Mouse (Mus musculus) midbrain, embryonic 11.5 days (tissue): ENCODE results near the gene Nfia. TPM values are rescaled to one million over a fixed set of nuclear protein-coding genes. Genes with fewer than 3 reads are reported as not detected.

Experiments used
- ATAC-seq: fragments of 200-750 bp; cut with Nextera tagmentation; 2 replicates; pipeline ENCODE4 v1.8.0; 2017; ENCODE audit warnings: moderate TSS enrichment, moderate library complexity; ENCODE audit not compliant: low FRiP score
- DNase-seq: peaks from one replicate; pipeline ENCODE4 v3.0.0; 2015; ENCODE audit warnings: low spot score; ENCODE audit errors: missing footprints
- H3K27ac ChIP-seq: fragments of 300-500 bp; sonication (generic); 2 replicates; pipeline ENCODE4 v1.5.1; 2014; ENCODE audit warnings: low read depth, low read length
- H3K27me3 ChIP-seq: fragments of 300-500 bp; sonication (generic); 2 replicates; pipeline ENCODE4 v1.6.1; 2014; ENCODE audit warnings: mild to moderate bottlenecking, low read length, moderate library complexity, mixed read lengths; ENCODE audit not compliant: control insufficient read depth, insufficient read depth
- H3K36me3 ChIP-seq: fragments of 300-500 bp; sonication (generic); 2 replicates; pipeline ENCODE4 v1.6.1; 2014; ENCODE audit warnings: mild to moderate bottlenecking, low read length, moderate library complexity, mixed read lengths; ENCODE audit not compliant: control insufficient read depth, insufficient read depth
- H3K4me1 ChIP-seq: fragments of 300-500 bp; sonication (generic); 2 replicates; pipeline ENCODE4 v1.6.1; 2014; ENCODE audit warnings: low read length; ENCODE audit not compliant: control insufficient read depth, insufficient read depth
- H3K4me2 ChIP-seq: fragments of 300-500 bp; sonication (generic); 2 replicates; pipeline ENCODE4 v1.6.1; 2014; ENCODE audit warnings: mild to moderate bottlenecking, moderate library complexity
- H3K4me3 ChIP-seq: fragments of 300-500 bp; sonication (generic); 2 replicates; pipeline ENCODE4 v1.5.1; 2014; ENCODE audit warnings: low read depth, low read length
- H3K9ac ChIP-seq: fragments of 300-500 bp; sonication (generic); 2 replicates; pipeline ENCODE4 v1.6.1; 2014; ENCODE audit warnings: low read length
- H3K9me3 ChIP-seq: fragments of 300-500 bp; sonication (generic); 2 replicates; pipeline ENCODE4 v1.6.1; 2016; ENCODE audit warnings: low read length; ENCODE audit not compliant: control insufficient read depth
- WGBS: fragments of 180-500 bp; shearing (Covaris S2); extraction: QIAGEN DNeasy Blood & Tissue Kit; methylation state at CpG from one replicate; pipeline ENCODE4 v1.1.7; 2014; 5-methylcytosine and 5-hydroxymethylcytosine counted together
- polyA plus RNA-seq: library from polyadenylated mRNA; unstranded; fragments of >200 nt; fragmentation: Nextera tagmentation; extraction: Ambion mirVana; gene quantifications from 2 replicates; pipeline ENCODE4 v1.2.1, GENCODE M21; 2014

Nfia gene
- polyA plus RNA-seq = 14.1 and 15.8 TPM in 2 replicates

DNA sequence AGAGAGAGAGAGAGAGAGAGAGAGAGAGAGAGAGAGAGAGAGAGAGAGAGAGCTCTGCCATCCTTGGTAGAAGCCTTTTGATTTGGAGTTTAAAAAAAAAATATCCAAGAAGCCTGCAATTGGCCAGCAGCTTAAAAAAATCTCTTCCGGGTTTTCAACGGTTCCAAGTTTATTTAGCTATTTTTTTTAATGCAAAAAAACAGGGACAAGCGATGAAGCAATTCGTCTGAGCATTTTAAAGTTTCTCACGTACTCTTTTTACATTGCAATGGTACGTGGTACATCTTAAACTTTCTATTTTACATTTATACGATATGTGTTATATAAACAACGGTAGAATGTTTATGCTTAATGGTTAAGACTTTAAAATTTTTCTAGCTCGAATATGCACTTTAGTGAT, at the start of gene Nfia:
Gene Nfia, plus strand, starts transcription at position 94 of the 400 bp plus-strand sequence.
- peak within 1 kb of the TSS; percentile 58 for H3K4me2 ChIP-seq
- peak; percentile 92 for DNase-seq
- H3K9me3 ChIP-seq = no peaks in the 10 kb centered on the region
- H3K4me1 ChIP-seq = peaks cover 9% of the 10 kb centered on the region
- peaks cover 29% of the 10 kb centered on the region for H3K27me3 ChIP-seq
- peak within 1 kb of the TSS; percentile 76 for H3K27ac ChIP-seq
- no peak for ATAC-seq
- under 1% methylated on average over 9 of the region's 9 CpGs for WGBS
- H3K36me3 ChIP-seq = no peaks in the 10 kb centered on the region
- H3K9ac ChIP-seq = peak within 1 kb of the TSS; percentile 60
- peak within 1 kb of the TSS; percentile 35 for H3K4me3 ChIP-seq

DNA sequence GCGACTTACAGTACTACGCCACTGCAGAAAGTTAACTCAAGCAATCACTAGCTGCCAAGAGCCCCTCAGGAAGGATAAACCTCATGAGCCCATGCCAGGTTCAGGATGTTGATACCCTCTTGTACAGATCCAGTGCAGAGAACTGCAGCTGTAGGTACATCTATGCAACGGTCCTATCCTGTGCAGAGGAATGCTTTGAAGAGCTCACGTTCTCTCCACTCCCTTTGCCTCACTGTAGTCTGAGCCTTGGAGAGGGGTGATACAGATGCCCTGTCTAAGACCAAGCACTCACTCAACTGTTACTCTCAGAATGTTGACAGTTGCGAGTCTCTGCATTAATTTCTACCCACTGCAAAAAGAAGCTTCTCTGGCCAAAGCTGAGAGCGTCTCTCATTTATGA, 49.2 kb upstream of the Nfia start:
- 88% methylated on average over 6 of the region's 6 CpGs for WGBS
- ATAC-seq (no peak), DNase-seq (no peak)
- Histone ChIP-seq H3K4me2 (no peak overlapping the region), H3K9me3 (no peaks in the 10 kb centered on the region), H3K36me3 (no peaks in the 10 kb centered on the region), H3K27ac (no peak overlapping the region), H3K4me3 (no peak overlapping the region), H3K27me3 (no peaks in the 10 kb centered on the region), H3K4me1 (no peaks in the 10 kb centered on the region; the same call in 1 of the 2 replicates), H3K9ac (no peak overlapping the region)

DNA sequence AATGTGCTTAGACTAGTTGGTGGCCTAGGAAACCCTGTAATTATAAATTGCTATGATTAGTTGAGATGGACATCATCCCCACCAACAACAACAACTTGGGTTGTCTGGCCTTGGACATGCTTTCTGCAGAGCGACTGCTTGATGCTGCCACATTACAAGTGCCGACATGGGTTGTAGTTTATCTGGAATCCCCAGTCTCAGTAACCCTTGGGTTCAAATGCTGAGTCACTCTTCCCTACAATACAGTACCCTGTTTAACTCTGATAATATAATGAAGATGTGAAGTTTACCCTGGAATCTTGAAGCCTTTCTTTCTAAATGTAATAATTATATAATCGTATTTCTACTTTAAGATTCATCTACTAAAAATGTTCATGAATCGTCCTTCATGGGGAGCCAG, 44.0 kb upstream of the Nfia start:
- Histone ChIP-seq H3K4me1 (no peaks in the 10 kb centered on the region), H3K27ac (no peak overlapping the region), H3K36me3 (no peaks in the 10 kb centered on the region), H3K27me3 (no peaks in the 10 kb centered on the region), H3K4me2 (no peak overlapping the region), H3K4me3 (no peak overlapping the region), H3K9me3 (no peaks in the 10 kb centered on the region), H3K9ac (no peak overlapping the region)
- no peak for DNase-seq
- no peak for ATAC-seq
- WGBS = 95% methylated on average over 4 of the region's 4 CpGs

DNA sequence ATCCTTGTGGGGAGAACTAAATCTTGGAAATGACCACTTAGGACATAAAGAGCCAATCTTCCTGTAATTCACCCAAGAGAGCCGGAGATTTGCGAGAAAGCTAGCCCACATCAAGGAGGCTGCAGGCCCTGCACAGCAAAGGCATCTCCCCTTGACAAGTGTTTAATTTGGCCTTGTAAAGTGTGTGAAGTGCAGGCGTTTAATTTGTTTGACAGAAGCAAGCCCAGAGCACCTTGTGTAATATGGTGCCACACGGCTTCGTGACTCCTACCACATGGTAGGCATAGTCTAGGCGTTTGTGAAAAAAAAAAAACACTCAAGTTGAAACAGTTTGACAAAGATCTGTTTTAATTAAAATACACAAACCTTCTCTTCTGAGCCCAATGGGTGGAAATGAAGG, 42.5 kb upstream of the Nfia start:
- no peaks in the 10 kb centered on the region for H3K4me1 ChIP-seq
- no peak overlapping the region for H3K4me2 ChIP-seq
- H3K27ac ChIP-seq = no peak overlapping the region
- DNase-seq (no peak), ATAC-seq (no peak)
- 68% methylated on average over 6 of the region's 6 CpGs for WGBS
- H3K9me3 ChIP-seq = no peaks in the 10 kb centered on the region
- no peak overlapping the region for H3K9ac ChIP-seq
- H3K36me3 ChIP-seq = no peaks in the 10 kb centered on the region
- H3K27me3 ChIP-seq = no peaks in the 10 kb centered on the region
- H3K4me3 ChIP-seq = no peak overlapping the region

DNA sequence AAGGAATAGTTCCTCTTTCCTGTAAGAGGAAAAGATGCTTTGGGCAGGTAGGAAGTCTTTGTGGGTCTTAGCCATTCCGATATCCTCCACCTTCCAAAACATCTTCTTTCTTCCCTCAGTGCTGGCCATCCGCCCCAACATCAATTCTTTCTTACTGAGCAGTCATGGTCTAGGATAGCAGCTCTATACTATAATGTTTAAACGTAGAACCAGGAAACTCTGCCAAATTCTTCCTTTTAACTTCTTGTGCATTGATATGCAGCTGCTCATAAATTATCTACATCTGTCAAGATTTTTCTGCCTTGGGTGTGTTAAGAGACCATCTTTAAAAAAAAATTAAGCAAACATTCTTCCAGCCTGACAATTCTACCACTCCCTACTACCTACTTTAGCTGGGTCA, 42.1 kb upstream of the Nfia start:
- DNase-seq (no peak), ATAC-seq (no peak)
- Histone ChIP-seq H3K27me3 (no peaks in the 10 kb centered on the region), H3K27ac (no peak overlapping the region), H3K36me3 (no peaks in the 10 kb centered on the region), H3K9ac (no peak overlapping the region), H3K9me3 (no peaks in the 10 kb centered on the region), H3K4me1 (no peaks in the 10 kb centered on the region), H3K4me3 (no peak overlapping the region), H3K4me2 (no peak overlapping the region)
- WGBS = 89% methylated on average over 3 of the region's 3 CpGs

DNA sequence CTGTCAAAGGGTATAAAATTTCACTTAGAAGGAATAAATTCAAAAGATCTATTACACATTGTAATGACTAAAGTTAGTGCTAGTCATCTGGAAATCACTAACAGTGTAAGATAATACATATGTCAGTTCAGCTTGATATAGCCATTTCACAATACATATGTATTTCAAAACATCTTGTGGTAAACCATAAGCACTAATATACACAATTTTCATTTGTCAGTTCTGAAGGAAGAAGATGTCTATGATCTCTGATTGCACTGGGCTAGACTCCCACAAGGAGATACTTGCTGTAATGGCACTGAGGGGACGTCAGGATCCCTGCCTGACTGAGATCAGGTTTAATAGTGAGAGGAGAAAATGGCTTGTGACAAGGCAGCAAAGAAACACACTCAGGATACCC, 39.1 kb upstream of the Nfia start:
- DNase-seq (no peak), ATAC-seq (no peak)
- H3K4me2 ChIP-seq = no peak overlapping the region
- H3K36me3 ChIP-seq = no peaks in the 10 kb centered on the region
- H3K27ac ChIP-seq = no peak overlapping the region
- no peaks in the 10 kb centered on the region for H3K9me3 ChIP-seq
- H3K4me3 ChIP-seq = no peak overlapping the region
- no peaks in the 10 kb centered on the region for H3K27me3 ChIP-seq
- H3K9ac ChIP-seq = no peak overlapping the region
- WGBS = 47% methylated on average over 1 of the region's 1 CpGs
- H3K4me1 ChIP-seq = no peaks in the 10 kb centered on the region

DNA sequence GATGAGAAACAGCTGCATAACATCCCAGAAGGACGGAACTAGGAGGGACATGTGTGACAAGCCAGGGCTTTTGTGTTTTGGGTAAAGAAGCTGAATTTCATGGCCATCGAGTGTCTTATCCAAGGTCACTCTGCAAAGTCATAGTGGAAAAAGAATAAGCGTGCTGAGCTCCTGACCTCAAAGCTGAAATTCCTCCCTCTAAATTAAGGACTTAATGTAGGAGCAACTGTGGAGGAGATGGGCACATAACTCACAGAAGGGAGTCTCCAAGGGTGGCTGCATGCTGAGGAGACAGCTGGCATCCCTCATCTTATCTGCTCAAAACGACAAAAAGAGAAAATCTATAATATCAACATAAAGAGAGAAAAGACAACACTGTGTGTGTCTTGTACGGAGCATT, 28.6 kb upstream of the Nfia start:
- Histone ChIP-seq H3K27ac (no peak overlapping the region), H3K4me2 (no peak overlapping the region), H3K27me3 (peaks cover 4% of the 10 kb centered on the region; the same call in 1 of the 2 replicates), H3K9ac (no peak overlapping the region), H3K4me3 (no peak overlapping the region), H3K36me3 (no peaks in the 10 kb centered on the region), H3K4me1 (0 out of 2 replicates have a peak, but pooled peaks cover 4% of the 10 kb centered on the region), H3K9me3 (no peaks in the 10 kb centered on the region)
- no peak for ATAC-seq
- WGBS = 71% methylated on average over 5 of the region's 5 CpGs
- no peak for DNase-seq

DNA sequence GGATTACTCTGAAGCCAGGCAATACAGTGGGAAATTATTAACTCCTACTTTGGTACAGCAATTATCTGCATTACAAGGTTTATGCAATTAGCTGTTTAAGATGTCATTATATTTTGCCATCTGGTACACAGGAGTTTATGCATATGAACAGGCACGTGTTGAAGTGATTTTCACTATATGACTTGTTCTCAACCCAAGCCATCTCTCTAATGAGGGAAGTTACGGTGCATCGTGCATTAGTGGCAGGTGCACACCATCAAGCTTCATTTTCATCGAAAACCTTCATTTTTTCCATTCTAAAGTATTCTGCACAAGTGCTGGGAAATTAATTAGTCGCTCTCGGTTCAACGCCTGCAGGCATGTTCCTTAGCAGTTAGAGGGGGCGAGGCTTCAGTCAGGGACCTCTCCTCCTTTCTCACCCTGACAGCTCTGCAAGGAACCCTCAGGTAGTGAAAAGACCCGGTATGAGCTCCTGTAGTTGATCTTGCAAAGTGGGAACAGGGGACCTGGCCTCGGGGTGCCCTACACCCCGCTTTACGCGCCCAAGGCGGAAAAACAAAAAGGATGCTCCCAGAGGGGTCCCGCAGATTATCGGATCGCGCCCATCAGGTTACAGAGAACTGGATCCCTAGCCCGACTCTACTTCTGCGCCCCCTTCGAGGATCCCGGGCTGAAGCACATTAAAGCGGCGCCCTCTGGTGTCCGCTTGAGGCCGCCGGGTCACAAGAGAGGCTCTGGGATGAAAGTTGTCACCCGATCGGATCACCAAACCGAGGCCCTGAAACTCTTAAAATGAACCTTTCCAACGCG, 27.0 kb upstream of the Nfia start:
- H3K27me3 ChIP-seq = peaks cover 10% of the 10 kb centered on the region; the same call in 1 of the 2 replicates
- no peak overlapping the region for H3K27ac ChIP-seq
- peak overlapping the region; percentile 28 for H3K4me3 ChIP-seq
- WGBS = 8% methylated on average over 32 of the region's 32 CpGs
- H3K9ac ChIP-seq = peak overlapping the region; percentile 63
- H3K4me1 ChIP-seq = 0 out of 2 replicates have a peak, but pooled peaks cover 4% of the 10 kb centered on the region
- DNase-seq (peak; percentile 98), ATAC-seq (peak; percentile 89)
- H3K9me3 ChIP-seq = no peaks in the 10 kb centered on the region
- H3K4me2 ChIP-seq = peak overlapping the region; percentile 72
- no peaks in the 10 kb centered on the region for H3K36me3 ChIP-seq

DNA sequence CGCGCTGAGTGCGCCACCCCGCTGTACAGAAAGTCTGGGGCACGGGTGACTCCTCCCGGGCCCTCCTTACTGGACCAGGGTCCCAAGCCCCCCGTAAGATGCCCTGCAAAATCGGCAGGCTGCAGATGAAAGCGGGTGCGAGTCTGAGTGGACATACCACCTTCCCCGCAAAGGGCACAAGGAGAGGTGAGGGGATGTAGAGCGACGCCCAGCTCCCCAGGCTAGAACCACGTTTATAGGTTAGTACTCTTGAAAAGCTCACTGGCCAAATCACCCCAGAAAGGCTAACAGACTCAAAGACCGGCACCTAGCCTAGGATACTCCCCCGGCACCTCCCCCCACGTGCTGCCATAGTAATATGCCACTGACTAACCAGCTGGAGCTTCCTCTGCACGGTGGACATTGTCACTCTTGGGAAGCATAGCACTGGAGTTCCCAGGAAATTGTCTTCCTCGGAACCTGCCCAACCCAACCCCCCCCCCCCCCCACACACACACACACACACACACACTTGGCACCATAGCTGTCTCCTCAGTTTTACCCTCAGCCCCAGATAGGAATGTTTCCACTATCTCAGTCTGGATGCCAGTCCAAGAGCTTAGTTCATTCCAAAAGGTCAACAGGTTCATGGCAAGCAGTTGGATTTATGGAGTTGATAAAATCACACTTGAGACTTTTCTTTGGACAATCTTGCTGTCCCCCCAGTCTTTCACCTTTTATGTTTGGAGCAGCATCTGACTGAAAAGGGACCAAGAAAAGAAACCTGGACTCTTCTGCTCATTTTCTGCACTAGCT, 26.2 kb upstream of the Nfia start:
- H3K27me3 ChIP-seq = peaks cover 17% of the 10 kb centered on the region; the same call in 1 of the 2 replicates
- no peak overlapping the region for H3K27ac ChIP-seq
- no peaks in the 10 kb centered on the region for H3K36me3 ChIP-seq
- peaks cover 8% of the 10 kb centered on the region; the same call in 1 of the 2 replicates for H3K4me1 ChIP-seq
- DNase-seq (peak; percentile 96), ATAC-seq (peak; percentile 57)
- H3K4me3 ChIP-seq = peak overlapping the region; percentile 28
- peak overlapping the region; percentile 63 for H3K9ac ChIP-seq
- H3K4me2 ChIP-seq = peak overlapping the region; percentile 72
- 7% methylated on average over 19 of the region's 19 CpGs for WGBS
- no peaks in the 10 kb centered on the region for H3K9me3 ChIP-seq
